Mouse (Mus musculus): ENCODE measurements around the gene Acap1. TPM values are rescaled to one million over a fixed set of nuclear protein-coding genes. Genes with fewer than 3 reads are reported as not detected.
A peak's percentile ranks its signal among the peaks of the same experiment; 100 is the strongest.

The Acap1 gene
- polyA plus RNA-seq, 1 experiment from 2014 or later, result 5.1 TPM

DNA sequence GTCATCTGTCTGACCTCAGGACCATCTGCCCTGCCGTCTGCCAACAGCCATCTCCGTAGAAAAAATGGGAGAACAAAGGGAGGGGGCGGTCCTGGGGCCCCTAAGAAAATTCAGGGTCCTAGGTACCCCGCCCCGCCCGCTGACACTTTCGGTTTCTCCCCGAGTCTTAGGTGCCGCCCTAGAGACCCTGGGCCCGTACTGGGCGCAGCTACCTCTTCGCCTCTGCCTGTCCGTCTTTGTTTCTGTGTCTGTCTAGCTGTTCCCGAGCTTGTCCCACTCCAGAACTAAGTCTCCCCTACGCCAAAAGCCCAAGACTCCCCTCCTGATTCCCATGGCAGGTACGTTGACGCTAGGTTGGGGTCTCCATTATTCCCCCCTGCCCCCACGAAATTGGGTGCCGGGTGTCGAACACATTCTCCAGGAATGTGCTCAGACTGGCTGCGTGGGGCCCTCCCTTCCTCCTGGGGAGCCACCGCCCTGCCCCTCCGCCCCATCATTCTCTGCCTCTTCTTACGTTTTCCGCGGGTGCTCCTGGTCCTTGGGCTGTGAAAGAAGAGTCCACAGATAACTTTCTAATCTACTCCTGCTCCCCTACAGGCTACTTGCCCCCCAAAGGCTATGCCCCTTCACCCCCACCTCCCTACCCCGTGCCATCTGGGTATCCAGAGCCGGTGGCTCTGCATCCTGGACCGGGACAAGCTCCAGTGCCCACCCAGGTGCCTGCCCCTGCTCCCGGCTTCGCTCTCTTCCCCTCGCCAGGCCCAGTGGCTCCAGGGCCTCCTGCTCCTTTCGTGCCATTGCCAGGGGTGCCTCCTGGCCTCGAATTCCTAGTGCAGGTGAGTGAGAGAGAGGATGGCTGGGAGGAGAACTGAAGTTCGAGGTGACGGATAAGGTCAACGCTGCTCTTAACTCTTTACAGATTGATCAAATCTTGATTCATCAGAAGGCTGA, 48.3 kb downstream of the Acap1 start:
- whole genome bisulfite sequencing, result 8% methylated on average over 37 of the region's 37 CpGs
- peak overlapping the region; percentile 95 for H3K27ac ChIP-seq (ENCODE audit: low read length)
- H3K36me3 ChIP-seq (ENCODE audit: control insufficient read depth, insufficient read depth, low read length), result 0 out of 2 replicates have a peak, but pooled peaks cover 9% of the 10 kb centered on the region
- H3K9me3 ChIP-seq (replicated peaks; ENCODE audit: control insufficient read depth, low read length), result no peaks in the 10 kb centered on the region
- peaks cover 16% of the 10 kb centered on the region for H3K4me1 ChIP-seq (ENCODE audit: control insufficient read depth, insufficient read depth, low read length)
- peak overlapping the region; percentile 84 for H3K4me2 ChIP-seq (ENCODE audit: low read depth, low read length)
- peak overlapping the region; percentile 83 for H3K9ac ChIP-seq (ENCODE audit: low read length)
- H3K27me3 ChIP-seq (ENCODE audit: control insufficient read depth, insufficient read depth, low read length), result no peaks in the 10 kb centered on the region
- H3K4me3 ChIP-seq (replicated peaks; ENCODE audit: low read length), result peak overlapping the region; percentile 64
- peak; percentile 63 for ATAC-seq (ENCODE audit: insufficient read depth, low FRiP score)

DNA sequence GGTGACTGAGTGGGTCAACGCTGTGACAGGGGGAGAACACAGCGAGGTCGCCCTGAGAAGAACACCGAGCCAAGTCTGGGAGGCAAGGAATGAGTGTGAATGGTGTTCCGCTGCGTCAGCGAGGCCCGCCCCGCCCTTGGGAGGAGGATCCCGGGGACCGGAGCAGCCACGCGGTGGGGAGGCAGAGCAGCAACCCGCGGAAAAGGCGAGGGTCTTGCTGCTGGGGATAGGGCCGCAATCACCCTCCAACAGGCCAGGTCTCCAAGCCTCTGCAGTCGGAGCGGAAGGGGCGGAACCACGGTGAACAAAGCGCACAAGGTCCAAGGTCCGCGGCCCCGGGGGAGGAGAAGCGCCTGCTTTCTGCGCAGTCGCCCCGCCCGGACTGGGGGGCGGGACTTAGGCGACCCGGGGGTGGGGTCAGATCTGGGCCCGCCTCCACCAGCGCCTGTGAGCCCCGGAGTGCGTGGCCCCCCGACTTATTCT, 49.1 kb downstream of the Acap1 start, which contains the start of gene Plscr3:
Plscr3 (plus strand) TSS at position 179 of the 483 bp plus-strand sequence.
- Histone ChIP-seq H3K27me3 (ENCODE audit: control insufficient read depth, insufficient read depth, low read length) (no peaks in the 10 kb centered on the region), H3K9me3 (replicated peaks; ENCODE audit: control insufficient read depth, low read length) (no peaks in the 10 kb centered on the region), H3K36me3 (ENCODE audit: control insufficient read depth, insufficient read depth, low read length) (0 out of 2 replicates have a peak, but pooled peaks cover 2% of the 10 kb centered on the region), H3K4me3 (replicated peaks; ENCODE audit: low read length) (peak within 1 kb of the TSS; percentile 64), H3K27ac (ENCODE audit: low read length) (peak within 1 kb of the TSS; percentile 95), H3K4me1 (ENCODE audit: control insufficient read depth, insufficient read depth, low read length) (peaks cover 16% of the 10 kb centered on the region), H3K9ac (ENCODE audit: low read length) (peak within 1 kb of the TSS; percentile 83), H3K4me2 (ENCODE audit: low read depth, low read length) (peak within 1 kb of the TSS; percentile 84)
- ATAC-seq (ENCODE audit: insufficient read depth, low FRiP score), result peak; percentile 94
- WGBS, result under 1% methylated on average over 38 of the region's 38 CpGs

GRCm38 (mm10) chr11:69838714-69839104, 56.6 kb downstream of the Acap1 start:
- H3K27ac ChIP-seq (ENCODE audit: low read length), result peak overlapping the region; percentile 84
- H3K4me3 ChIP-seq (replicated peaks; ENCODE audit: low read length), result peak overlapping the region; percentile 66
- WGBS, result under 1% methylated on average over 7 of the region's 7 CpGs
- no peaks in the 10 kb centered on the region for H3K27me3 ChIP-seq (ENCODE audit: control insufficient read depth, insufficient read depth, low read length)
- H3K36me3 ChIP-seq (ENCODE audit: control insufficient read depth, insufficient read depth, low read length), result no peaks in the 10 kb centered on the region
- H3K4me2 ChIP-seq (ENCODE audit: low read depth, low read length), result peak overlapping the region; percentile 89
- H3K9me3 ChIP-seq (replicated peaks; ENCODE audit: control insufficient read depth, low read length), result no peaks in the 10 kb centered on the region
- peaks cover 29% of the 10 kb centered on the region for H3K4me1 ChIP-seq (ENCODE audit: control insufficient read depth, insufficient read depth, low read length)
- no peak for ATAC-seq (ENCODE audit: insufficient read depth, low FRiP score)
- peak overlapping the region; percentile 82 for H3K9ac ChIP-seq (ENCODE audit: low read length)

- ATAC-seq (ENCODE audit: insufficient read depth, low FRiP score), result peak; percentile 89
- WGBS, result under 1% methylated on average over 34 of the region's 34 CpGs
Measured at GRCm38 (mm10) chr11:69837952-69838713, 57.2 kb downstream of the Acap1 start, which contains the start of gene Tmem256. Gene Tmem256 (plus strand): TSS chr11:69838514.

GRCm38 (mm10) chr11:69837604-69837951, 57.8 kb downstream of the Acap1 start, which contains the start of gene Nlgn2:
Gene Nlgn2 (minus strand): TSS chr11:69837784.
- Histone ChIP-seq H3K4me1 (ENCODE audit: control insufficient read depth, insufficient read depth, low read length) (peaks cover 32% of the 10 kb centered on the region), H3K27ac (ENCODE audit: low read length) (peak within 1 kb of the TSS; percentile 84), H3K9me3 (replicated peaks; ENCODE audit: control insufficient read depth, low read length) (no peaks in the 10 kb centered on the region), H3K4me2 (ENCODE audit: low read depth, low read length) (peak within 1 kb of the TSS; percentile 89), H3K9ac (ENCODE audit: low read length) (peak within 1 kb of the TSS; percentile 86), H3K4me3 (replicated peaks; ENCODE audit: low read length) (peak within 1 kb of the TSS; percentile 66), H3K36me3 (ENCODE audit: control insufficient read depth, insufficient read depth, low read length) (no peaks in the 10 kb centered on the region), H3K27me3 (ENCODE audit: control insufficient read depth, insufficient read depth, low read length) (no peaks in the 10 kb centered on the region)
- no peak; the same call in 1 of the 2 replicates for ATAC-seq (ENCODE audit: insufficient read depth, low FRiP score)
- WGBS, result under 1% methylated on average over 30 of the region's 32 CpGs

More at GRCm38 (mm10) chr11:69837952-69838713, 57.2 kb downstream of the Acap1 start, which contains the start of gene Tmem256:
- no peaks in the 10 kb centered on the region for H3K36me3 ChIP-seq (ENCODE audit: control insufficient read depth, insufficient read depth, low read length)
- peak within 1 kb of the TSS; percentile 66 for H3K4me3 ChIP-seq (replicated peaks; ENCODE audit: low read length)
- no peaks in the 10 kb centered on the region for H3K9me3 ChIP-seq (replicated peaks; ENCODE audit: control insufficient read depth, low read length)
- peak within 1 kb of the TSS; percentile 89 for H3K4me2 ChIP-seq (ENCODE audit: low read depth, low read length)
- H3K27me3 ChIP-seq (ENCODE audit: control insufficient read depth, insufficient read depth, low read length), result no peaks in the 10 kb centered on the region
- peak within 1 kb of the TSS; percentile 84 for H3K27ac ChIP-seq (ENCODE audit: low read length)
- peak within 1 kb of the TSS; percentile 86 for H3K9ac ChIP-seq (ENCODE audit: low read length)
- H3K4me1 ChIP-seq (ENCODE audit: control insufficient read depth, insufficient read depth, low read length), result peaks cover 32% of the 10 kb centered on the region

DNA sequence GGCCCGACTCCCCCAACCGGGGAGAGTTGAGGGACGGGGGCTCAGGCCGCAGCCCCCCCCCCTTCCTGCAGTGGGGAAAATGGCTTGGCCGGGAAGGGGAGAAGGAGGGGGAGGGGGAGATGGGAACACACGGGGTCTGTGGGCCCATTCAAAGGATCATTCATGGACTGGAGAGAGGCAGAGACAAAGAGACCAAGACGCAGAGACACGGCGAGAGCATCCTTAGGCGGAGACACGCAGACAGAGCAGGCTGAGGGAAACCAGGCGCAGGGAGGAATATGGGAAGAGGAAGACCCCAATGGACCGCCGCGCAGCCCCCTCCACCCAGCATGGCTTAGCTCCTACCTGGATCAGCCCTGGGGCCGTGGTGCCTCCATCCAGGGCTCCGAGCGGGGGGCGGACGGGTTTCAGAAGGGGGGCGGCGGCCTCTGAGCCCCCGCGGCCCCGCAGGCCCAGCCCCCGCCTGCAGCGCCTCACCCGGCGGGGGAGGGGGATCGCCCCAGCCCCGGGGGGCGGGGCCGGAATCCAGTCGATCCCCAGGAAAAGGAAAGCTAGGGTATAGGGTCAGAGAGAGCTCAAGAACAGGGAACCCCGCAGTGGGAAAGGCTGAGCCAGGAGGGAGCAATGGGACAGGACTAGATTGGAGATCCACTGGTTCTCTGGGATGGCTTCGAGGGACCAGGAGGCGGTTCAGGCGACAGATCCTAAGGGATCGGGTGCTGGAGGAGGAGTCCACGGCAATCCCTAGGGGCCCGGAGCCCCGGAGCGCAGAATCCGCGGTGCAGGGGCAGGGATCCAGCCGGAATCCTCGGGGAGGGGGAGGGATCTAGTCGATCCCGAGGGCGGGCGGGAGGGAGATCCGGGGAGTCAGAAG, 58.4 kb downstream of the Acap1 start:
- peak overlapping the region; percentile 83 for H3K27ac ChIP-seq (ENCODE audit: low read length)
- H3K36me3 ChIP-seq (ENCODE audit: control insufficient read depth, insufficient read depth, low read length), result no peaks in the 10 kb centered on the region
- peak overlapping the region; percentile 86 for H3K9ac ChIP-seq (ENCODE audit: low read length)
- 1% methylated on average over 51 of the region's 52 CpGs for WGBS
- peaks cover 32% of the 10 kb centered on the region for H3K4me1 ChIP-seq (ENCODE audit: control insufficient read depth, insufficient read depth, low read length)
- peak overlapping the region; percentile 66 for H3K4me3 ChIP-seq (replicated peaks; ENCODE audit: low read length)
- no peaks in the 10 kb centered on the region for H3K27me3 ChIP-seq (ENCODE audit: control insufficient read depth, insufficient read depth, low read length)
- H3K9me3 ChIP-seq (replicated peaks; ENCODE audit: control insufficient read depth, low read length), result no peaks in the 10 kb centered on the region
- no peak for ATAC-seq (ENCODE audit: insufficient read depth, low FRiP score)
- peak overlapping the region; percentile 89 for H3K4me2 ChIP-seq (ENCODE audit: low read depth, low read length)

- H3K4me1 ChIP-seq (ENCODE audit: control insufficient read depth, insufficient read depth, low read length), result peaks cover 32% of the 10 kb centered on the region
- H3K9me3 ChIP-seq (replicated peaks; ENCODE audit: control insufficient read depth, low read length), result no peaks in the 10 kb centered on the region
- peak overlapping the region; percentile 89 for H3K4me2 ChIP-seq (ENCODE audit: low read depth, low read length)
- no peak for ATAC-seq (ENCODE audit: insufficient read depth, low FRiP score)
- no peaks in the 10 kb centered on the region for H3K27me3 ChIP-seq (ENCODE audit: control insufficient read depth, insufficient read depth, low read length)
- no peaks in the 10 kb centered on the region for H3K36me3 ChIP-seq (ENCODE audit: control insufficient read depth, insufficient read depth, low read length)
- H3K9ac ChIP-seq (ENCODE audit: low read length), result peak overlapping the region; percentile 86; the same call in 1 of the 2 replicates
- H3K27ac ChIP-seq (ENCODE audit: low read length), result no peak overlapping the region
- 15% methylated on average over 4 of the region's 4 CpGs for WGBS
- H3K4me3 ChIP-seq (replicated peaks; ENCODE audit: low read length), result peak overlapping the region; percentile 66
Measured at GRCm38 (mm10) chr11:69835966-69836335, 59.4 kb downstream of the Acap1 start.

DNA sequence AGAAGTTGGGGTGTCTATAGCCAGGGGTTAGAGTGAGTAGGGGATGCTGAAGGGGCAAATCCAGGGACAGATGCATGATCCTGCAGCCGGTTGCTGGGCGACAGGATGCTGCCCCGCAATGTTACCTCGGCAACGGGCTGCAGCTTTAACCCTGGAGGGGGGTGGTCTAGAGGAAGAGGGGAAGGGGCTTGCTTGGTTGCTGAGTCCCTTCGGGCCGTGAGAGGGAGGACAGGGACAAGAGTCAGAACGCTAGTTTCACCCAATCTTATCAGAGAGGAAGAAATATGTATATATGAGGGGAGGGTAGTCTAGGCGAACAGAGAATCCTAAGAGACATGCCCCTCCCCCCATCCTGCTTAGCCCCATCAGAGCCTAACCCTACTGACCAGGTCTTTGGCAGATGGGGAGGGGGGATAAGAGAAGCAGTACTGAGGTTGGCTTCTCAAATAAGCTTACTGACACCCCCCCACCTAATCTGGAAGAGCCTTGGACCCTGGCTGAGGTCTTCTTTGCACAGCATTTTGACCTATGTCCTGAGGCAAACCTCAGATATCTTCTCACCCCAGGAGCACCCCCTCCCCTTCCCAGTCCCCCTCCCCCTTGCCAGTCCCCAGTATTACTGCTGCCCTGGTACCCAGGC, 59.9 kb downstream of the Acap1 start:
- peak overlapping the region; percentile 86 for H3K9ac ChIP-seq (ENCODE audit: low read length)
- no peaks in the 10 kb centered on the region for H3K9me3 ChIP-seq (replicated peaks; ENCODE audit: control insufficient read depth, low read length)
- peak overlapping the region; percentile 66; the same call in 1 of the 2 replicates for H3K4me3 ChIP-seq (replicated peaks; ENCODE audit: low read length)
- ATAC-seq (ENCODE audit: insufficient read depth, low FRiP score), result no peak
- peaks cover 32% of the 10 kb centered on the region for H3K4me1 ChIP-seq (ENCODE audit: control insufficient read depth, insufficient read depth, low read length)
- no peaks in the 10 kb centered on the region for H3K36me3 ChIP-seq (ENCODE audit: control insufficient read depth, insufficient read depth, low read length)
- 26% methylated on average over 9 of the region's 9 CpGs for WGBS
- H3K27me3 ChIP-seq (ENCODE audit: control insufficient read depth, insufficient read depth, low read length), result no peaks in the 10 kb centered on the region
- no peak overlapping the region for H3K27ac ChIP-seq (ENCODE audit: low read length)
- peak overlapping the region; percentile 89 for H3K4me2 ChIP-seq (ENCODE audit: low read depth, low read length)
